Mouse (Mus musculus) forebrain, embryonic 11.5 days (tissue): ENCODE data around the gene Pramel1. TPM values are rescaled to one million over a fixed set of nuclear protein-coding genes. Genes with fewer than 3 reads are reported as not detected.
"Not testable (repeated sequence)": the region's sequence is repeated elsewhere in the genome, so short reads cannot be mapped to it uniquely, and the experiment has no call there.

Source experiments
- ATAC-seq: fragments of 200-750 bp; cut with Nextera tagmentation; replicated peaks from 2 replicates; pipeline ENCODE4 v1.8.0; 2017; ENCODE audit warnings: moderate TSS enrichment; ENCODE audit not compliant: low FRiP score
- DNase-seq: peaks from one replicate; pipeline ENCODE4 v3.0.0-alpha.2; 2017; ENCODE audit warnings: low spot score
- H3K27ac ChIP-seq: fragments of 300-500 bp; sonication (generic); 2 replicates; pipeline ENCODE4 v1.5.1; 2014; ENCODE audit warnings: low read depth, low read length
- H3K27me3 ChIP-seq: fragments of 300-500 bp; sonication (generic); 2 replicates; pipeline ENCODE4 v1.6.1; 2014; ENCODE audit warnings: mild to moderate bottlenecking, low read length, mixed read lengths; ENCODE audit not compliant: control insufficient read depth, insufficient read depth
- H3K36me3 ChIP-seq: fragments of 300-500 bp; sonication (generic); 2 replicates; pipeline ENCODE4 v1.6.1; 2014; ENCODE audit warnings: mild to moderate bottlenecking, low read length, moderate library complexity, mixed read lengths; ENCODE audit not compliant: control insufficient read depth, insufficient read depth
- H3K4me1 ChIP-seq: fragments of 300-500 bp; sonication (generic); replicated peaks from 2 replicates; pipeline ENCODE4 v1.6.1; 2014; ENCODE audit warnings: low read length, mixed read lengths; ENCODE audit not compliant: control insufficient read depth, insufficient read depth
- H3K4me2 ChIP-seq: fragments of 300-500 bp; sonication (generic); 2 replicates; pipeline ENCODE4 v1.6.1; 2014; ENCODE audit warnings: low read depth, mild to moderate bottlenecking, low read length, moderate library complexity, mixed read lengths; ENCODE audit not compliant: severe bottlenecking
- H3K4me3 ChIP-seq: fragments of 300-500 bp; sonication (generic); 2 replicates; pipeline ENCODE4 v1.5.1; 2014; ENCODE audit warnings: low read depth, low read length
- H3K9ac ChIP-seq: fragments of 300-500 bp; sonication (generic); 2 replicates; pipeline ENCODE4 v1.6.1; 2014; ENCODE audit warnings: low read length
- H3K9me3 ChIP-seq: fragments of 300-500 bp; sonication (generic); 2 replicates; pipeline ENCODE4 v1.6.1; 2016; ENCODE audit warnings: low read length, mixed read lengths; ENCODE audit not compliant: control insufficient read depth
- WGBS: fragments of 180-500 bp; shearing (Covaris S2); extraction: QIAGEN DNeasy Blood & Tissue Kit; methylation state at CpG from one replicate; pipeline ENCODE4 v1.1.7; 2014; 5-methylcytosine and 5-hydroxymethylcytosine counted together
- polyA plus RNA-seq: library from polyadenylated mRNA; unstranded; fragments of >200 nt; fragmentation: Nextera tagmentation; extraction: Ambion mirVana; gene quantifications from 2 replicates; pipeline ENCODE4 v1.2.1, GENCODE M21; 2014

Gene Pramel1
- not detected in 2 replicates for polyA plus RNA-seq

DNA sequence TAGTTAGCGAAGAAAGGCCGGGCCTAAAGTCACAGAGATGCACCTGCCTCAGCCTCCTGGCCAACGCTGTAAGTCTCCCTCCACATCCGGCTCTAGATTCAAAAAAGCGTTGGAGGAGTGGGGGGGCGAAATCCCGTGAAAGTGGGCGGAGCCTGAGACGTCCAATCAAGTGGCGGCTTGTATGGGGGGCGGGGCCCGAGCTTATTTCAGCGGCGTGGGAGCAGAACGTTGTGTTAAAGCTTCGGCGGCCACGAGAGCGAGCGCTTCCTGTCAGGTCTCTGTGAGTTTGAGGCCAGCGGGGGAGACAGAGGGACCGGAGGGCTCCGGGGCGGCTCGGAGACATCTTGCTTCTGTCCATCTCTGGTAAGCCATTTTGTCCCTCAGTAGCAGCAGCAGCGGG, at the start of gene Pramel1:
Pramel1 (plus strand) TSS at position 248 of the 400 bp plus-strand sequence.
- Histone ChIP-seq H3K27me3 (no peaks in the 10 kb centered on the region), H3K27ac (no peak within 1 kb of the TSS), H3K4me3 (no peak within 1 kb of the TSS), H3K4me1 (no peaks in the 10 kb centered on the region), H3K9ac (no peak within 1 kb of the TSS), H3K36me3 (no peaks in the 10 kb centered on the region), H3K9me3 (no peaks in the 10 kb centered on the region; the same call in 1 of the 2 replicates), H3K4me2 (no peak within 1 kb of the TSS)
- ATAC-seq: no peak
- WGBS: 82% methylated on average over 26 of the region's 26 CpGs
- DNase-seq: no peak

DNA sequence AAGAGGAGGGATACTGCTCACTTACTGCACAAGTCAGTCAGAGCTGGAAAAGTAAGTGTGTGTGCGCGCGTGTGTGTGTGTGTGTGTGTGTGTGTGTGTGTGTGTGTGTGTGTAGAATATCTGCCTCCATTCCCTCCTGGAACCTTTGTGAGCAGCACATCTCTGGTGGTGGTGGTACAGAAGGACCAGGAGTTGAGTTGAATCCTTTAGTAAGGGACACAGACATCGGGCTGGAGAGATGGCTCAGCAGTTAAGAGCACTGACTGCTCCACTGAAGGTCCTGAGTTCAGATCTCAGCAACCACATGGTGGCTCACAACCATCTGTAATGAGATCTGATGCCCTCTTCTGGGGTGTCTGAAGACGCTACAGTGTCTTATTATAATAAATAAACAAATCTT, 48.7 kb upstream of the Pramel1 start:
- peaks cover 20% of the 10 kb centered on the region for H3K27me3 ChIP-seq
- not testable (repeated sequence) for DNase-seq, H3K4me1 ChIP-seq, H3K36me3 ChIP-seq, H3K9me3 ChIP-seq, H3K9ac ChIP-seq, H3K27ac ChIP-seq, H3K4me3 ChIP-seq, ATAC-seq, H3K4me2 ChIP-seq
- WGBS: 87% methylated on average over 5 of the region's 5 CpGs

DNA sequence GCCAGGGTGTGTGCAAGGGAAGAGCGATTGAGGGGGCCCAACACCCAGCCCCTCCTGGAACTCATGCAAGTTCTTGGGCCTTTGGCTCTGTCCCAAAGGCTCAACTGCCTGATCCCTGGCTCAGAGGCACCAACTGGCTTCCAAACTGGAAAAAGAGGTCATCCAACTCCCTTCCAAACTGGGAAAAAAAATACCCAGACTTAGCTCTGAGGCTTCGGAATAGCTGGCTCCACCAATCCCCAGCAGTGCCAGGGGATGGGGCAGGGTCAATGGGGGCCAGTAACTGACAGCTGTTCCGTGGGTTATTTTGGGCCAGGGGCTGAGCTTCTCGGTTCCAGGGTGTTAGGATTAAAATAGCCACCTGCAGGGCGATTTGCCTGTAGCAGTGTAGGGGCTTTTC, 45.5 kb upstream of the Pramel1 start:
- DNase-seq (no peak), ATAC-seq (no peak)
- H3K9ac ChIP-seq: no peak overlapping the region
- H3K4me2 ChIP-seq: no peak overlapping the region
- no peak overlapping the region for H3K27ac ChIP-seq
- H3K36me3 ChIP-seq: no peaks in the 10 kb centered on the region
- peaks cover 37% of the 10 kb centered on the region for H3K27me3 ChIP-seq
- no peak overlapping the region for H3K4me3 ChIP-seq
- H3K9me3 ChIP-seq: no peaks in the 10 kb centered on the region
- H3K4me1 ChIP-seq: peaks cover 10% of the 10 kb centered on the region
- WGBS: 22% methylated on average over 5 of the region's 5 CpGs

DNA sequence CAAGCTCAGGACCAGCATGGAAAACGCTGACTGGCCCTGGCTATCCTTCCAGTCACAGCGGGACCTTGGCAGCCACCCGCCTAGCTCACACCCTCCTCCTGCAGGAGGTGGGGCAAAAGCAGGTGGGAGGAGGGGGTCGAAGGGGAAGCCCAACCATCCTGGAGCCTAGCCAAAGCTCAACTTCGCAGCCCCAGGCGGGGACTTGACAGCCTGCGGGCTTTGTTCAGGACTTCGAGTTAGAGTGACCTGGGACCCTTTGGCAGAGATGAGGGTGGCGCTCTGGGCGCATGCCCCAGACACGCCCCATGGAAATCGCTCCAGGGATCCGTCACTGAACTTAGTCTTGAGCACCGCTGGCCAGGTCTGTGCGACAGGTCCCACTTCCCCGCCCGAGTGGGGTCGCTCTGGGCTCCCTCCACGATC, 44.7 kb upstream of the Pramel1 start, which contains the start of gene Lrrc38:
Lrrc38 (plus strand) TSS at position 274 of the 423 bp plus-strand sequence.
- DNase-seq (peak; percentile 58), ATAC-seq (peak; percentile 45)
- peak within 1 kb of the TSS; percentile 80 for H3K4me2 ChIP-seq
- 0% methylated on average over 18 of the region's 19 CpGs for WGBS
- no peaks in the 10 kb centered on the region for H3K9me3 ChIP-seq
- H3K9ac ChIP-seq: peak within 1 kb of the TSS; percentile 27; the same call in 1 of the 2 replicates
- no peak within 1 kb of the TSS for H3K27ac ChIP-seq
- no peaks in the 10 kb centered on the region for H3K36me3 ChIP-seq
- peak within 1 kb of the TSS; percentile 35 for H3K4me3 ChIP-seq
- peaks cover 37% of the 10 kb centered on the region for H3K27me3 ChIP-seq
- H3K4me1 ChIP-seq: peaks cover 10% of the 10 kb centered on the region

DNA sequence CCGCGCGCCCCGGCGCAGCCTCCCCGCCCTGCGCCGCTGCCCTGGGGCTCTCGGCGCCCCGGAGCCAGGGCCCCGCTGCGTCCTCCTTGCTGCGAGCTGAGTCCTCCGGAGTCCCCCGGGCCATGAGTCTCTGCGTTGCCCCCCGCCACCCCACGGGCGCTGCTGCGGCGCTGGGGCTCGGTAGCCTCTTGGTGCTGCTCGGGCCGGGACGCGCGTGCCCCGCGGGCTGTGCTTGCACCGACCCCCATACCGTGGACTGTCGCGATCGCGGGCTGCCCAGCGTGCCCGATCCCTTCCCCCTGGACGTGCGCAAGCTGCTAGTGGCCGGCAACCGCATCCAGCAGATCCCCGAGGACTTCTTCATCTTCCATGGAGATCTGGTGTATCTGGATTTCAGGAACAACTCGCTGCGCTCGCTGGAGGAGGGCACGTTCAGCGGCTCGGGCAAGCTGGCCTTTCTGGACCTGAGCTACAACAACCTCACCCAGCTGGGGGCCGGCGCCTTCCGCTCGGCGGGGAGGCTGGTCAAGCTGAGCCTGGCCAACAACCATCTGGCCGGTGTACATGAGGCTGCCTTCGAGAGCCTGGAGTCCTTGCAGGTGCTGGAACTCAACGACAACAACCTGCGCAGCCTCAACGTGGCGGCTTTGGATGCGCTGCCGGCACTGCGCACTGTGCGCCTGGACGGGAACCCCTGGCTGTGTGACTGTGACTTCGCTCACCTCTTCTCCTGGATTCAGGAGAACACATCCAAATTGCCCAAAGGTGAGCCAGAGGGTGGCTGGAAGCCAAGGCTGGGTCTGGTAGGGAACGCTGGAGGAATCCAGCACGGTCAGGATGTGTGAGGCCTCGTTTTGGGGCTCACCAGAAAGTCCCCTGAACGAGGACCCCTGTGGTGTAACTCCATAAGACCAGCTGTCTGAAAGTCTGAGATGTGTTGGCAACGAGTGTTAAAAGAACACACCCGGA, 43.9 kb upstream of the Pramel1 start:
- Histone ChIP-seq H3K27ac (no peak overlapping the region), H3K4me2 (peak overlapping the region; percentile 80), H3K27me3 (peaks cover 37% of the 10 kb centered on the region), H3K36me3 (no peaks in the 10 kb centered on the region), H3K4me3 (peak overlapping the region; percentile 35), H3K4me1 (peaks cover 10% of the 10 kb centered on the region), H3K9ac (peak overlapping the region; percentile 27; the same call in 1 of the 2 replicates), H3K9me3 (no peaks in the 10 kb centered on the region)
- DNase-seq (peak; percentile 55), ATAC-seq (peak; percentile 28; the same call in 1 of the 2 replicates)
- WGBS: 3% methylated on average over 72 of the region's 72 CpGs

DNA sequence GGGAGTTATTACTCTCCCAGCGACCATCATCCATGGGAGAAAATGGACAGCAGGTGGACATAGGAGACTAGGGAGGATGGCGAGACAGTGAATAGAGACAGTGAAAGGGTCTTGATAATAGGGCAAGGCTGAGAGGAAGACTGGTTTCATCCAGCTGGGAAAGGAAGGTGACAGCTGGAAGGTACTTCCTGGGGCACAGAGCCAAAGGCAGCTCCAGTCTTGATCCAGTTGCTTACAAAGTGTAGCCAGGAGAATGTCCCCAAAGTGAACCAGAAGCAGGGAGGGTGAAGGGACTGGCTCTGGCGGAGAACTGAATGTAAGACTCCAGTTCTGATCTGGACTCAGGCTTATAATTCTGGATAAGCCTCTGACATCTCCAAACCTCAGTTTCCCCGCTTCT, 41.9 kb upstream of the Pramel1 start:
- 80% methylated on average over 4 of the region's 4 CpGs for WGBS
- ATAC-seq (no peak), DNase-seq (no peak)
- Histone ChIP-seq H3K4me2 (no peak overlapping the region), H3K27me3 (peaks cover 37% of the 10 kb centered on the region), H3K9ac (no peak overlapping the region), H3K27ac (no peak overlapping the region), H3K4me1 (peaks cover 10% of the 10 kb centered on the region), H3K4me3 (no peak overlapping the region), H3K9me3 (no peaks in the 10 kb centered on the region), H3K36me3 (no peaks in the 10 kb centered on the region)

DNA sequence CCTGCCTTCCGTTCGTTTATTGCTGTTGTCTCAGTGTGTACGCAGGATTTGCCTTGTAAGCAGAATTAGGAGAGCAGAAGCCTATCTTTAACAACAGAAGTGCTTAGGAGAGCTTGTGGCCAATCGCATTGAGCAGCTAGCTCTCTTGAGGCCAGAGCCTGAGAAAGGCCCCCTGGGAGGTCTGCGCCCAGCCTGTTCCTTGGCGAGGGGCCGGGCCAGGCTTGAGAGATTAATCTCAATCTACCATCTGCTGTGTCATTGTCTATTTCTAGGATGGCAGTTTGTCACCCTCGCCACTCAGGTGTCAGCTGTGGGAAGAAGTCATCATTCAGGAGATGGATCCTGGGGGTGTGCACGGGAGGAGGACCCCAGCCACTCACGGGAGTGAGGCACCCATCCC, 32.7 kb upstream of the Pramel1 start:
- ATAC-seq (no peak), DNase-seq (no peak)
- Histone ChIP-seq H3K9me3 (no peaks in the 10 kb centered on the region), H3K4me2 (no peak overlapping the region), H3K9ac (no peak overlapping the region), H3K27ac (no peak overlapping the region), H3K27me3 (no peaks in the 10 kb centered on the region), H3K4me3 (no peak overlapping the region), H3K36me3 (no peaks in the 10 kb centered on the region), H3K4me1 (no peaks in the 10 kb centered on the region)
- WGBS: 76% methylated on average over 10 of the region's 10 CpGs

DNA sequence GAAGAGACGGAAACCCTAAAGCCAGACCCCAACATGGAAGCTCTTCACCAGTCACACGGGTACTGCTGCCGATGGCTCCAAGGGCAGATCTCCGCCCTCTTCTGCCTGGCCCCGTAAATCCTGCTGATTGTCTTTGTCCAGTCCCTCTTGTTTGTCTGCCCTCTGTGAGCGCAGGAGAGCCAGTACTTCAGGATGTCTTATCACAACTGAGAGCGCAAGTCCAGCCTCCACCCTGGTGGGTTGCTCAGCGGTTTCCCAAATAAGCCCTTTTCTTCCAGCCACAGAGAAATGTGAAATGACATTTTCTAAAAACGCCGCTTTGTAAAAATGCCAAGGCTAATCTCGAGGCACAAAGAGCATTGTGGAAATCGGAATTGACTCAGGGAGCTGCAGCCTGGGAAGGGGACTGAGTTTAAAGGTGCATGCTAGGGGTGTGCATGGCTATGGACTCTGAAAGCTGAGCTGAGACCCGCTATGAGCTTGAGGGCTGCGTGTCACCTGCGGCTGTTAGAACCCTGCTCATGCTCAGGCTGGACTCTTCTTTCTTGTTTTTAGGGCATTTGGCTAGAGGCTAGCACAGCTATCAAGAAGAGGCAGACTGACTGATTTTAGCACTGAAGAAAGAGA, 27.7 kb upstream of the Pramel1 start:
- H3K4me2 ChIP-seq: no peak overlapping the region
- ATAC-seq: no peak

More for the DNA sequence above, 27.7 kb upstream of the Pramel1 start:
- H3K36me3 ChIP-seq: no peaks in the 10 kb centered on the region
- DNase-seq: no peak
- H3K4me3 ChIP-seq: no peak overlapping the region
- no peak overlapping the region for H3K27ac ChIP-seq
- H3K4me1 ChIP-seq: peaks cover 2% of the 10 kb centered on the region; the same call in 1 of the 2 replicates
- no peak overlapping the region for H3K9ac ChIP-seq
- WGBS: 31% methylated on average over 15 of the region's 15 CpGs
- no peaks in the 10 kb centered on the region for H3K27me3 ChIP-seq
- no peaks in the 10 kb centered on the region for H3K9me3 ChIP-seq
